Mouse (Mus musculus) brown adipose tissue, adult 24 weeks (tissue): ENCODE measurements around the gene Ino80d. TPM values are rescaled to one million over a fixed set of nuclear protein-coding genes. Genes with fewer than 3 reads are reported as not detected.

Experiments used
- H3K27ac ChIP-seq: fragments of 200-500 bp; replicated peaks from 2 replicates; pipeline ENCODE4 v1.5.1; 2012; ENCODE audit warnings: low read depth, mild to moderate bottlenecking, low read length
- H3K4me1 ChIP-seq: fragments of 200-500 bp; 2 replicates; pipeline ENCODE4 v1.6.1; 2012; ENCODE audit warnings: low read length, mixed read lengths; ENCODE audit not compliant: control insufficient read depth, insufficient read depth, insufficient read length
- H3K4me3 ChIP-seq: fragments of 200-500 bp; 2 replicates; pipeline ENCODE4 v1.5.1; 2012; ENCODE audit warnings: low read depth, mild to moderate bottlenecking, low read length, moderate library complexity; ENCODE audit not compliant: insufficient read depth
- polyA plus RNA-seq: library from polyadenylated mRNA; stranded (reverse); fragments of >200 nt; gene quantifications from 2 replicates; pipeline ENCODE4 v1.2.4, GENCODE M21; 2012; ENCODE audit not compliant: missing spikeins, insufficient read depth, insufficient read length

The Ino80d gene
- polyA plus RNA-seq, 1 experiment: 5.2 TPM

- Histone ChIP-seq H3K27ac (no peak overlapping the region), H3K4me1 (no peaks in the 10 kb centered on the region), H3K4me3 (no peak overlapping the region)
Measured at GRCm38 (mm10) chr1:62933288-62934099, 181.0 kb downstream of the Ino80d start.

GRCm38 (mm10) chr1:62929477-62929876 is 185.0 kb downstream of the Ino80d start:
- no peaks in the 10 kb centered on the region for H3K4me1 ChIP-seq
- no peak overlapping the region for H3K4me3 ChIP-seq
- H3K27ac ChIP-seq: no peak overlapping the region

- no peaks in the 10 kb centered on the region for H3K4me1 ChIP-seq
- H3K27ac ChIP-seq: no peak overlapping the region
- H3K4me3 ChIP-seq: no peak overlapping the region
Measured at GRCm38 (mm10) chr1:62919219-62919618, 195.2 kb downstream of the Ino80d start.

GRCm38 (mm10) chr1:62916609-62917008 is 197.9 kb downstream of the Ino80d start:
- Histone ChIP-seq H3K27ac (no peak overlapping the region), H3K4me3 (no peak overlapping the region), H3K4me1 (no peaks in the 10 kb centered on the region)

GRCm38 (mm10) chr1:62914495-62914894 is 200.0 kb downstream of the Ino80d start:
- H3K4me3 ChIP-seq: no peak overlapping the region
- no peak overlapping the region for H3K27ac ChIP-seq
- H3K4me1 ChIP-seq: no peaks in the 10 kb centered on the region

GRCm38 (mm10) chr1:62911426-62911825 is 203.0 kb downstream of the Ino80d start:
- H3K4me3 ChIP-seq: no peak overlapping the region
- H3K4me1 ChIP-seq: no peaks in the 10 kb centered on the region
- no peak overlapping the region for H3K27ac ChIP-seq

- H3K4me3 ChIP-seq: no peak overlapping the region
- H3K27ac ChIP-seq: no peak overlapping the region
- H3K4me1 ChIP-seq: no peaks in the 10 kb centered on the region
Measured at GRCm38 (mm10) chr1:62909126-62909525, 205.3 kb downstream of the Ino80d start.

- Histone ChIP-seq H3K27ac (no peak overlapping the region), H3K4me1 (no peaks in the 10 kb centered on the region), H3K4me3 (no peak overlapping the region)
Measured at GRCm38 (mm10) chr1:62908508-62908907, 206.0 kb downstream of the Ino80d start.

Other genes starting within 250 kb of the Ino80d start
- 440 and 463 TPM in 2 replicates for gene Eef1b2, start 62.2 kb upstream of the Ino80d start, polyA plus RNA-seq
- 837 and 962 TPM in 2 replicates for gene Ndufs1, start 62.2 kb upstream of the Ino80d start, polyA plus RNA-seq
- gene Gpr1, start 99.9 kb upstream of the Ino80d start, polyA plus RNA-seq: 0.79 and 1.2 TPM in 2 replicates
- gene Zdbf2, start 158.6 kb upstream of the Ino80d start, polyA plus RNA-seq: not detected in 2 replicates